Mouse (Mus musculus) right cerebral cortex, postnatal 14 days (tissue): ENCODE results near the gene Abcc12.

ENCODE experiments used
- DNase-seq: peaks from one replicate; pipeline ENCODE4 v3.0.0; 2022

Gene Abcc12

DNA sequence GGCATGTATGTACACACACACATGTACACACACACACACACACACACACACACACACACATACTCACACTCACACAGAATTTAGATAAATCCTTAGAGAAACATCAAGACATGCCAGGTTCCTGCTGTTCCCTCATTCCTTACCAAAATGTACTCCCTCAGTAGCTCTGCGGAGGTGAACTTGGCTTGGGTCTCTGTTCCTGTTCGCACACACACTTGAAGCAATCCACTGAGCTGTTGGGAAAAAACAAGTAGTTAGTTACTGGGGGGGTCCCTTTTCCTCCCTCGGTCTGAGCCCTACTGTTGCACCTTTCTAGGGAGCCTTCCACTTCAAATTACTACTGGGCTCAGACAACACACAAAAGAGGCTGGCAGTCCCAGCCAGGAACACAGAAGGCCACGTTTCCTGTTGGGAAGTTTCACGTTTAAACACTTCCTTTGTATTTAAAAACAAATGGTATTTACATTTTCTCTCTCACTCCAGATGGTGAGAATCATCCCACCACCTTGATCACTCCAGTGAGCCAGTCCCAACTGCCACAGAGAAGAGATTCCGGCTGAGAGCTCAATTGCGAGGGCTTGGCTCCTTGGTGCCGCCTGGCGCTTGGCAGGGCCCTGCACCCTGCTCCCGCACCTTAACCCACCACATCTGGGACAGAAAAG, 68.2 kb downstream of the Abcc12 start:
- no peak for DNase-seq

DNA sequence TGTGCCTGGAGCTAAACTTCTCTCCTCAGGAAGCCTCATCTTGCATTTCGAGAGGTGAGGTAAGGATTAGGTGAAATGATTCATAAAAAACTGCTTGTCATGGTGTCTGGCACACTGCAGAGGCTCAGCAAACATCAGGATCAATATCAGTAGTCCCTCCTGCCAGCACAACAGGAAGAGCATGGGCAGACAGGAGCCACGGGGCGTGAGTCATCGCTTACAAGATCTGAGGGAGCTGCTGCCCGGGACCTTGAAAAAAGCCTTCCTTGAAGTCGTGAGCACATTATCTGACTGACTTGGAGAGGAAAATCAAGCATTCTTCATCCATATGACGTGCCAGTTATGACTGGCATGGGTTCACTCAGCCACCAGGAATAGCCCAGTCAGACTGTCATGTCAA, 79.1 kb downstream of the Abcc12 start:
- no peak for DNase-seq

GRCm38 (mm10) chr8:86495056-86495455, 85.4 kb downstream of the Abcc12 start:
- DNase-seq: no peak

DNA sequence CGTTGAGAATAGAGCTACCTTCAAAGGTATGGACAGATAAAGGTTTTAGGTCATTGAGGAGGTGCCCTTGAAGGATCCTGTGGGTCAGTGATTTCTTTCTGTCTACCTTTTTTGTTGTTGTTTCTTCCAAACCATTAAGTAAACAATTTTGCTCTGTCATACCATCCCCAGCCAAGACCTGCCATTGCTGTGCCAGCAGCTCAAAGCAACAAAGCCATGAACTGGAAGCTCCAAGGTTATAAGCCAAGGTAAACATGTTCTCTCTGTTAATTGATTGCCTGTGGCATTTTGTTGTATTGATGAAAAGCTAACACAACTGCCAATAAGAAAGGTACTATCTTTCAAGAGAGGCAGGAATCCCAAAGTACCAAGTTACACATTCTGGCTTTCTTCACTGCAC, 86.6 kb downstream of the Abcc12 start:
- DNase-seq: no peak

GRCm38 (mm10) chr8:86485411-86485810, 95.1 kb downstream of the Abcc12 start:
- DNase-seq: no peak

GRCm38 (mm10) chr8:86484244-86484643, 96.2 kb downstream of the Abcc12 start:
- no peak for DNase-seq

GRCm38 (mm10) chr8:86482116-86482515, 98.4 kb downstream of the Abcc12 start:
- DNase-seq: no peak

DNA sequence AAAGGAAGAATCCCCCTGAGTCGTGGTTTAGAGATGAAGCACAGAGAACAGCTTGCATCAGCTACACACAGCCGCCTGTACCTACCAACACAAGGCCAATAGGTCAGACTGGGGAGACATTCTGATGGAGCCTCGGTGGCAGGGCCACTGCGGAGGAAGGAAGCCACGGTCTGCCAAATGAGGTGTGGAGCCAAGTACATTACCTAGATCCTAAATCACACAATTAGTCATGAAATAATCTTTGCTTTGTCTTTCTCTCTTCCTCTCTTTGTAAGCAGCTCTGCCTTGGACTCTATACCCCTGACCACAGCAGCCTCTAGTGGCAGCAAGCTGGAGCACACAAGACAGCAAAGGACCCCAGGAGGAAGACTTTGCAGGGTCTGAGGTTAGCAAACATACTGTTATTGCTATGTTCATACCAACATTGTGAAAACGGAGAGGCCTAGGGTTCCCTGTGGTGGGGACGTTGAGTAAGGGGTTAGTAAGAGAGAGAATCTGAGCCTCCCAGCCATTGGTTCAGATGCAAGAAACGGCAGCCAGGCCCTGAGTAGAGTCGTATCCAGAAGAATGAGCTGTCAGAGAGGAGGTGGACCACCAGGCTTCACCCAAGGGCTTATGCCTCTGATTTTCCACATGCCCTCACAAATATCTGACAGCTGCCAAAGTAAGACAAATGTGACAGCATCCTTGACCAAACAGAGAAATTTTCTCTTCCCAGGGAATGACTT, 104.6 kb downstream of the Abcc12 start:
- DNase-seq: peak; percentile 55

GRCm38 (mm10) chr8:86474461-86474860, 106.0 kb downstream of the Abcc12 start:
- DNase-seq: no peak

GRCm38 (mm10) chr8:86473121-86473520, 107.4 kb downstream of the Abcc12 start:
- DNase-seq: no peak

DNA sequence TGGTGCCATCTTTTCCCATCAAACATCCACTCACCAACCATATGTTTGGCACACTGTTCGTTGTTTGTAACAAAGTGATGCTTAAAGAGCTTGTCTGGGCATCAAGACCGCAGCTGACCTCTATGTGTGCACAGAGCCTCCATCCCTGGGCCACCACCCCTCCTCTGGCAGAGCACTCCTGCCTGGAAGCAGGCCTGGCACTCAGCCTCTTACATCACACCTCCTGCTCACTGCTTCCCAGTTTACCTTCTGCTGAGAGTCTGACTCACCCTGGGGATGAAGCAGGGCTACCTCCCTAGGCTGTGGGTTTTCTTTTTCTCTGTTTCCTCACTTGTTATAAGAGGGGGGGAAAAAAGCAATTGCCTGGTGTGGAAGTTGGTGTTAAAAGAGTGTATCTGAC, 109.8 kb downstream of the Abcc12 start:
- DNase-seq: no peak

DNA sequence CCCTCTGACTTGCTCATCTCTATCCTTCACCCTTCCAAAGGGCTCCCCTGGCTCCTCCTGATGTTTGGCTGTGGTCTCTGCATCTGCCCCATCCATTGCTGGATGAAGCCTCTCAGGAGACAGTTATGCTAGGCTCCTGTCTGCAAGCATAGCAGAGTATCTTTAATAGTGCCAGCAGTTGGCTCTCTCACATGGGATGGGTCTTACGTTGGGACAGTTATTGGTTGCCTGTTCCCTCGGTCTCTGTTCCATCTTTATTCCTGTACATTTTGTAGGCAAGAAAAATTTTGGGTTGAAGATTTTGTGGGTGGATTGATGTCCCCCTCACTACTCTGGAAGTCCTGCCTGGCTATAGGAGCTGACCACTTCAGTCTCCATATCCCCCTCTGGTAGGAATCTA, 117.3 kb downstream of the Abcc12 start:
- DNase-seq: no peak

- no peak for DNase-seq
Observed at GRCm38 (mm10) chr8:86460372-86460771, 120.1 kb downstream of the Abcc12 start.

DNA sequence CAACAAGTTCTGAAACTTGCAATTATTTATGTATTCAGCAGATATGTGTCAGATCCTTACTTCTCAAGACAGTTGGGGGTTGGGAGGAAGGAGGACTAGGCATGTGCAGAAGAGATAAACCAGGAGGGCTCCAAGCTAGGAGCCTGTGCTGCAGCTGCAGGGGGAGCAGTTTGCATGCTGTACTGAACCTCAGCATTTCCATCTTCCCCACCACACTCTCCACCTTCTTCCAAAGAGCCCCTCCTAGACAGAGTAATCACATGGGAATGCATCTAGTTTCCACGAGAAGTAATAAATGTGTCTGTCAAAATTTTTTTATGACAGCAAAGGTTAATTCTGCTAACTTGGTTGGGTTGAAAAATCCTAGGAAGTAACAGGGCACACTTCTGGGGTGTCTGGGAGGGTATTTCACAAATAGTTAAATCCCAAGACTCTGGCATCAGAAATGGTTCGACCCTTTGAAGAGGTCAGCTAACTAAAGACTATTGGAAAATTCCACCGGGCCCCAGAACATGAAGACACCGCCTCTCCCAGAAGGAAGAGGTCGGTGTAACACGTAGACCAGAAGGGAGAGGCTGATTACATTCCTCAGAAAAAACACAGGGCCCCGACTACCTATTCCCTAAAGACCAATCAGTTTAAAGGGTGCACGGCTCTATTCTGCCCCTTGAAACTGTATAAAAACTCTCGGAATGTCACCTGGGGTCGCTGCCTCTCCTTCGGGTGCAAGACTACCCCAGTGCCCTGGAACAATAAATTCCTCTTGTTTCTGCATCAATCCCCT, 126.6 kb downstream of the Abcc12 start:
- no peak for DNase-seq

GRCm38 (mm10) chr8:86449870-86450515, 130.5 kb downstream of the Abcc12 start:
- DNase-seq: no peak

DNA sequence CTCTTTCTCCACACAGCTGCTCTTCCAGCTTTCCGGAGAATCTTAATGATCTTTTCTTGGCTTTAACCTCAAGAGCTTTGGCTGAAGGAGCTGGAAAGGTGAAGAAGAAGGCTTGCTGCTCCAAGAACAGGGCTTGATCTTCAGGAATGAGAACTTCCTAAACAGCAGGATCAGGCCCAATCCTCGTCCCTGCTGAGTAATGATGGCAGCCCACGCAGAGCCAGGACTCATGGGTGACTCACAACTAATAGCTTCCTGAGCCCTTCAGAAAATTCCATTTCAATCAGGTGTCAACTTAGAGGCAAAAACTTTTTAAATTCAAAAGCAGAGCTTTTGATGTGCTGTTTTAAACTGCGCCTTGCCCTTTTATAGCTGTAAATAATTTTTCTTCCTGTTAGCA, 135.0 kb downstream of the Abcc12 start:
- no peak for DNase-seq

DNA sequence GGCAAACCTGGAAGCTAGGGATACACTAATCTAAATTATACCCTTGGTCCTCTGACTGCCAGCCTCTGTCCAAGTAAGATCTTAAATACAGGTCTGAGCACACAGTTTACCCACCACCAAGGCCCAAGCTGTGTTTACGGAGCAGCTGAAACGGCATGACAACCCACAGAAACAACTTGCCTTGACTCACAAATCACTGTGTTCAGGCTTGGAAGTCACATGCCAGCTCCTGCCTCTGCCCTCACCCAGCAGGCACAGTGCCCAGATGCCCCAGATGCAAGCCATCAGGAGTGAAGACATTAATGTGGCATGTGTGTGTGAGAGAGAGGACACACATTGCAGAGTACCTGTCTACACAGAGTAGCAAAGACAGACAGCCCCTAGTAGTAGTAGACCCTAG, 136.7 kb downstream of the Abcc12 start:
- no peak for DNase-seq

DNA sequence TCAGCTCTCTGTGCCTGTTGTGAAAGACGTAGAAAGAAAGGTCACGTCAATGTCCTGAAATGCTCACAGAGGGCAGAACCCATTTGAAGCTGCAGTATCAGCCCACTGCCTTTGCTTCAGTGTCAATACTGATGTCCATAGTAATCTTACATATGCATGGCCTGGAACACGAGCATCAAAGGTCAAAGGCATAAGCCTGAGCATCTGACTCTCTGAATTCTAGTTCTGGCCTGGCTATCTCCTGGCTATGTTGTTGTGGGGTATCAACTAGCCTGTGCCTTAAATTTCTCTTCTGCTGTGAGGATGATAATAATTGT, 141.5 kb downstream of the Abcc12 start:
- DNase-seq: no peak

GRCm38 (mm10) chr8:86438133-86438982, 142.1 kb downstream of the Abcc12 start:
- DNase-seq: peak; percentile 49

DNA sequence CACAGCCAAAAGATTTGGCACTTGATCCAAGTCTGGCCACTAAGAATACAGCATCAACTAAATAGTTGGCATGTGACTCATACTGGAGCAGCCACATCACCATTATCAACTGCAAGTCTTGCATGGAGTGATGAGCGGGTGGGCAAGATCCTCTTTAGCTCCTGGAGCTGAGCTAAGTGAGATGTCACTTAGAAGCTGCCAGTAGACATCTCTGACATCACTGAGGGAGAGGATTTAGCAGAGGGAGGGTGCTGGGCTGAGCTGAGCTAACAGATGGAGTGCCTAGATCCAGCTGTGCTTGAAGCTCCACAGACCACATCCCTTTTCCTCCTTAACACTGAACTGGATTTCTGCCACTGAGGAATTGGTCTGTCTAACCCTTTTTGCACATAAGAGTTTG, 143.1 kb downstream of the Abcc12 start:
- DNase-seq: no peak
